In genomic region chr14:51252206-51252605, GRCm38 (mm10) we compare ENCODE assay signal across 13 mouse cellular contexts. TPM values are rescaled to one million over a fixed set of nuclear protein-coding genes. Genes with fewer than 3 reads are reported as not detected.
"Had no signal": no experiment of that assay in that cellular context is flagged by ENCODE, and none has a peak within 500 bp of the region (broad histone marks: within the 10 kb centered on the region; RNA-seq: fewer than 3 reads in every experiment).

No protein-coding gene starts in this region.

RNA-seq across cellular contexts. Expression of gene Rnase2a, which starts 3.7 kb away (rescaled TPM):
- total RNA-seq: common myeloid progenitor, adult 5-6 weeks; forebrain, postnatal 0 days; gastrocnemius, postnatal 10 days; gastrocnemius, postnatal 4 days had no signal

RNA-seq across cellular contexts. Expression of gene Ear14, which starts 49.0 kb away (rescaled TPM):
- total RNA-seq: common myeloid progenitor, adult 5-6 weeks; forebrain, postnatal 0 days; gastrocnemius, adult 18-20 months; gastrocnemius, adult 2 months; gastrocnemius, adult 8-10 months; gastrocnemius, postnatal 10 days; gastrocnemius, postnatal 14 days; gastrocnemius, postnatal 25 days; gastrocnemius, postnatal 36 days; gastrocnemius, postnatal 4 days; heart, adult 18-20 months; heart, adult 2 months; heart, adult 8-10 months had no signal

RNA-seq across cellular contexts. Expression of gene Ang2, which starts 53.3 kb away (rescaled TPM):
- total RNA-seq: common myeloid progenitor, adult 5-6 weeks; forebrain, postnatal 0 days; gastrocnemius, adult 18-20 months; gastrocnemius, adult 2 months; gastrocnemius, adult 8-10 months; gastrocnemius, postnatal 14 days; gastrocnemius, postnatal 25 days; gastrocnemius, postnatal 36 days; gastrocnemius, postnatal 4 days; heart, adult 18-20 months; heart, adult 2 months; heart, adult 8-10 months had no signal
